Mouse (Mus musculus): ENCODE results near the gene Fam167b. TPM values are rescaled to one million over a fixed set of nuclear protein-coding genes. Genes with fewer than 3 reads are reported as not detected.

The Fam167b gene
- total RNA-seq, 1 experiment from 2014 or later = not detected

Other genes with a start within 250 kb of the Fam167b start
- gene Rbbp4, start 243.2 kb downstream of the Fam167b start, total RNA-seq (2017) = 120 and 139 TPM in 2 replicates
- gene Zbtb8os, start 242.9 kb downstream of the Fam167b start, total RNA-seq (2017) = 59.1 and 73.1 TPM in 2 replicates
- gene Zbtb8a, start 200.4 kb downstream of the Fam167b start, total RNA-seq (2017) = 9.6 and 10.6 TPM in 2 replicates
- gene Zbtb8b, start 137.7 kb downstream of the Fam167b start, total RNA-seq (2017) = not detected in 2 replicates
- 23.9 and 26.4 TPM in 2 replicates for gene Bsdc1, start 117.0 kb downstream of the Fam167b start, total RNA-seq (2017)
- gene Tssk3, start 87.5 kb downstream of the Fam167b start, total RNA-seq (2017) = not detected in 2 replicates
- not detected in 2 replicates for gene Fam229a, start 87.4 kb downstream of the Fam167b start, total RNA-seq (2017)
- 80.7 and 93.1 TPM in 2 replicates for gene Marcksl1, start 65.0 kb downstream of the Fam167b start, total RNA-seq (2017)
- 75.8 and 103 TPM in 2 replicates for gene Hdac1, start 35.8 kb downstream of the Fam167b start, total RNA-seq (2017)
- 8.1 and 17.5 TPM in 2 replicates for gene Lck, start 4.9 kb downstream of the Fam167b start, total RNA-seq (2017)
- gene Eif3i, start 22.1 kb upstream of the Fam167b start, total RNA-seq (2017) = 256 and 262 TPM in 2 replicates
- 82.7 and 92.3 TPM in 2 replicates for gene Tmem234, start 22.1 kb upstream of the Fam167b start, total RNA-seq (2017)
- not detected in 2 replicates for gene Dcdc2b, start 35.7 kb upstream of the Fam167b start, total RNA-seq (2017)
- 11.1 and 17.1 TPM in 2 replicates for gene Iqcc, start 40.5 kb upstream of the Fam167b start, total RNA-seq (2017)
- 48.6 and 59.3 TPM in 2 replicates for gene Ccdc28b, start 45.4 kb upstream of the Fam167b start, total RNA-seq (2017)
- 112 and 134 TPM in 2 replicates for gene Txlna, start 62.5 kb upstream of the Fam167b start, total RNA-seq (2017)
- gene Kpna6, start 94.2 kb upstream of the Fam167b start, total RNA-seq (2017) = 21.9 and 26.2 TPM in 2 replicates
- 7.9 and 9.6 TPM in 2 replicates for gene Tmem39b, start 118.3 kb upstream of the Fam167b start, total RNA-seq (2017)
- 102 and 120 TPM in 2 replicates for gene Khdrbs1, start 163.8 kb upstream of the Fam167b start, total RNA-seq (2017)
- 364 and 441 TPM in 2 replicates for gene Ptp4a2, start 232.7 kb upstream of the Fam167b start, total RNA-seq (2017)